Mouse (Mus musculus) hindbrain, embryonic 11.5 days (tissue): ENCODE measurements at regions not wholly inside any gene's neighbourhood (a gene's known extent, or its start where the extent isn't known, plus 50 kb on each side); places are given as distances from the start of the nearest gene placed in this dataset.
A peak's percentile ranks its signal among the peaks of the same experiment; 100 is the strongest.
"Not testable (repeated sequence)": the region's sequence is repeated elsewhere in the genome, so short reads cannot be mapped to it uniquely, and the experiment has no call there.

Source experiments
- ATAC-seq: fragments of 200-750 bp; cut with Nextera tagmentation; 2 replicates; pipeline ENCODE4 v1.8.0; 2017; ENCODE audit warnings: mild to moderate bottlenecking, moderate TSS enrichment, moderate library complexity; ENCODE audit not compliant: low FRiP score
- DNase-seq: peaks from one replicate; pipeline ENCODE4 v3.0.0-alpha.2; 2015; ENCODE audit warnings: low spot score
- H3K27ac ChIP-seq: fragments of 300-500 bp; sonication (generic); 2 replicates; pipeline ENCODE4 v1.5.1; 2014; ENCODE audit warnings: mild to moderate bottlenecking, low read depth, low read length
- H3K27me3 ChIP-seq: fragments of 300-500 bp; sonication (generic); 2 replicates; pipeline ENCODE4 v1.6.1; 2014; ENCODE audit warnings: mild to moderate bottlenecking, low read length, moderate library complexity, mixed read lengths; ENCODE audit not compliant: control insufficient read depth, insufficient read depth
- H3K36me3 ChIP-seq: fragments of 300-500 bp; sonication (generic); 2 replicates; pipeline ENCODE4 v1.6.1; 2014; ENCODE audit warnings: mild to moderate bottlenecking, low read length, moderate library complexity, mixed read lengths; ENCODE audit not compliant: control insufficient read depth, insufficient read depth
- H3K4me1 ChIP-seq: fragments of 300-500 bp; sonication (generic); replicated peaks from 2 replicates; pipeline ENCODE4 v1.6.1; 2014; ENCODE audit warnings: low read length, mixed read lengths; ENCODE audit not compliant: control insufficient read depth, insufficient read depth
- H3K4me2 ChIP-seq: fragments of 300-500 bp; sonication (generic); replicated peaks from 2 replicates; pipeline ENCODE4 v1.6.1; 2014; ENCODE audit warnings: mild to moderate bottlenecking, low read depth, low read length
- H3K4me3 ChIP-seq: fragments of 300-500 bp; sonication (generic); 2 replicates; pipeline ENCODE4 v1.5.1; 2014; ENCODE audit warnings: low read depth, low read length
- H3K9ac ChIP-seq: fragments of 300-500 bp; sonication (generic); 2 replicates; pipeline ENCODE4 v1.6.1; 2014; ENCODE audit warnings: low read depth, low read length
- H3K9me3 ChIP-seq: fragments of 300-500 bp; sonication (generic); 2 replicates; pipeline ENCODE4 v1.6.1; 2016; ENCODE audit warnings: low read length; ENCODE audit not compliant: control insufficient read depth
- WGBS: fragments of 180-500 bp; shearing (Covaris S2); extraction: QIAGEN DNeasy Blood & Tissue Kit; methylation state at CpG from one replicate; pipeline ENCODE4 v1.1.7; 2014; 5-methylcytosine and 5-hydroxymethylcytosine counted together

DNA sequence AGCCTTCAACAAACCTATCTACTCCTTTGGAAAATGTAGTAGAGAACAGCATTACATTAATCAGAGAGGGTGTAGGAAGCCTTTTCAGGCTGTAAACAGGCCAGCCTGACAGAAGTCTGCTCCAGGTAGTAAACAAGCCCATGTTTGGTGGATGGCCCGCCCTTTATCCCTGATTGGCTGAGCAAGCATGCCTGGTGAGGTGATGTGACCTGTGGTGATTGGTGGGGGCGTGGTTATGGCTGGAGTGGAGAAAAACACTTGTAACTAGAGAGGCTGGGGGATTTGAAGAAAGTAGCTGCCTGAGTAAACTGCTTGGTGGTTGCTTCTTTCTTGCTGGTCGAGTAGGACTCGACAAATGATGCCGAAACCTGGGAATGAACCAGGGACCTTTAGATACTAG is 621.3 kb upstream of the Dsel start:
- not testable (repeated sequence) for DNase-seq, H3K9ac ChIP-seq, H3K4me3 ChIP-seq, H3K4me1 ChIP-seq, ATAC-seq, H3K4me2 ChIP-seq, H3K36me3 ChIP-seq, H3K9me3 ChIP-seq, H3K27me3 ChIP-seq, H3K27ac ChIP-seq
- WGBS, result 82% methylated on average over 5 of the region's 5 CpGs

DNA sequence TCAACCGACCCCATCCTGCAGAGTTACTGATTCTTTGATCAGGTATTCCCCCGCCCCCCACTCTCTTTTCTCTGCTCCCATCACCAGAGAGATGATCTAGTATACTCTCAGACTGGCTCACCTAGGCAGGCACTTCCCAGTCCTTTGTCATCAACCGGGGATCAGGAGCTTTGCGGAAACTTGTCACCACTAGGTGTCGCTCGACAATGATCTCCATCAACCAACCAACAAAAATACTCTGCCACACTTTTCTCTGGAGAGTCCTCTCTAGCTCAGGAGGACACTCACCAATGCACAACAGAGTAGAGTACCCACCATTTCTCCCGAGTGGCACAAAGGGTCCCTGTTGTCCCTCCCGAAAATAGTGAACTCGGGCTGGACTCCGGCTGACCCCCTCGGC is 591.3 kb upstream of the Dsel start:
- ATAC-seq, result peak; percentile 55; the same call in 1 of the 2 replicates
- Histone ChIP-seq H3K9ac (no peak overlapping the region), H3K4me3 (no peak overlapping the region), H3K27ac (no peak overlapping the region), H3K9me3 (no peaks in the 10 kb centered on the region), H3K4me2 (no peak overlapping the region), H3K27me3 (no peaks in the 10 kb centered on the region), H3K4me1 (no peaks in the 10 kb centered on the region), H3K36me3 (no peaks in the 10 kb centered on the region)
- 41% methylated on average over 11 of the region's 11 CpGs for WGBS
- DNase-seq, result peak; percentile 80

DNA sequence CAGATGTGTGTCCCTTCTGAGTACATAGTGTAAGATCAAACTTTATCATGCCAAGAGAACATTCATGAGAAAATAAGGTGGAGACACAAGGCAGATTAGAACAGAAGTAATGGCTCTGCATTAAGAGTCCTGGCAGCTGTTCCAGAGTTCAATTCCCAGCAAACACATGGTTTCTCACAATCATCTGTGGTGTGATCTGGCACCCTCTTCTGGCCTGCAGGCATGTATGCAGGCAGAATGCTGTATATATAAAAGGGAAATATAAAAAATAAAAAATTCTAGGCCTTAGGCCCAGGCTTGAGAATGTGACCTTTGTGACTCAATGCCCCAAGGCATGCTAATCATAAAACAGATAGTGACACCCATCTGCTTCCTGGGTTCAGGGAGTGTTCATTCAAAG is 587.7 kb upstream of the Dsel start:
- Histone ChIP-seq H3K4me1 (no peaks in the 10 kb centered on the region), H3K4me2 (no peak overlapping the region), H3K27me3 (no peaks in the 10 kb centered on the region), H3K4me3 (no peak overlapping the region), H3K27ac (no peak overlapping the region), H3K9ac (no peak overlapping the region), H3K36me3 (no peaks in the 10 kb centered on the region), H3K9me3 (no peaks in the 10 kb centered on the region)
- DNase-seq (no peak), ATAC-seq (no peak)

- WGBS, result 21% methylated on average over 2 of the region's 2 CpGs
- H3K4me2 ChIP-seq, result no peak overlapping the region
- no peak overlapping the region for H3K9ac ChIP-seq
- peak; percentile 24 for DNase-seq
- peak; percentile 59; the same call in 1 of the 2 replicates for ATAC-seq
- no peaks in the 10 kb centered on the region for H3K9me3 ChIP-seq
- H3K36me3 ChIP-seq, result no peaks in the 10 kb centered on the region
- no peaks in the 10 kb centered on the region for H3K4me1 ChIP-seq
- no peak overlapping the region for H3K27ac ChIP-seq
- no peaks in the 10 kb centered on the region for H3K27me3 ChIP-seq
- no peak overlapping the region for H3K4me3 ChIP-seq
Measured at GRCm38 (mm10) chr1:112451622-112452021, 586.9 kb upstream of the Dsel start.

DNA sequence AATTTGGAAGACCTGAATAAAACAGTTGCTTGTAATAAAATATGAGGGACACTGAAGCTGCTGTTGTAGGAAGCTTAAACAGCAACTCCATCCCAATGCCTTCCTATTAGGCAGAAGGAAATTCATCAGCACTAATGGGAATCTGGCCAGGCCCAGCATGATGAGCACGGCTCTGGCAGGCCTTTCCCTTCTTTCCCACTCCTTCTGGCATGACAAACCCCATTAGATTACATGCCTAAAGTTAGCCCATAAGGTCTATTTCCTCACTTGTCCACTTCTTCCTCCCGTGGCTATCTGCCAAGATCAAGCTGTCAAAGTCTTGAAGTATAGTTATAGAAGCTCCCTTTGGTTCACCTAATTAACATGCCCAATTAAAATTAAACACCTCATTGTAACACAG is 574.4 kb upstream of the Dsel start:
- Histone ChIP-seq H3K4me2 (no peak overlapping the region), H3K36me3 (no peaks in the 10 kb centered on the region), H3K4me1 (no peaks in the 10 kb centered on the region), H3K27me3 (no peaks in the 10 kb centered on the region), H3K9ac (no peak overlapping the region), H3K4me3 (no peak overlapping the region), H3K27ac (no peak overlapping the region), H3K9me3 (no peaks in the 10 kb centered on the region)
- 72% methylated on average over 2 of the region's 2 CpGs for whole genome bisulfite sequencing
- DNase-seq (no peak), ATAC-seq (no peak)

DNA sequence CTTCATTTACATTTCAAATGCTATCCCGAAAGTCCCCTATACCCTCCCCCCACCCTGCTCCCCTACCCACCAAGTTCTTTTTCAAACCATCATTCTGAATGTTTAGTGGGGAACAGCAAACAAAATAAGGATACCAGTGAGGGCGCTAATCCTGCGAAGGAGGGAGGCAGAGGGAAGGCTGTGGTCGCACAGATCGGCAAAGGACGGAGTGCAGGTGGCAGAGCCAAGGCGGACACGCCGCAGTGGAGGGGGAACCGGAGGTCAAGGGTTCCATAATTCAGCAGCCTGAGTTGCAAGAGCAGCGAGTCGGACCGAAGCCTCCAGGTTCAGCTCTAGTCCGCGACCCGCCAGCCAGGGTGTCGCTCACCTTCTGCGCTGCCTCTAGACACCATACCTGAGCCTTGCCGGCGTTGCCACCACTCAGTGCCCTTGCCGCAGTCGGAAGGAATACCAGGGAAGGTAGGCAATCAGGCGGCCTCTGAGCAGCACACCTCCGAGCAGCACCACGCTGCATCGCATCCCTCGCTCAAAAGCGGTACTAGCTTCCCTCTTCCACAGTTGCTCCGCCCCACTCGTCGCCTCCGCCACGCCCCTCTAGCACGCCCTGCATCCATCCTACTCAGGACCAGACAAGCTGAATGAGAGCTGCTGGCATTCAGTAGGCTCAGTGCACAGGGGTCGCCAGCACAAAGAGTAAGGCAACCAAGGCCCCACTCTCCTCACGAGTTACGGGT is 551.8 kb upstream of the Dsel start:
- Histone ChIP-seq H3K4me1 (no peaks in the 10 kb centered on the region), H3K36me3 (no peaks in the 10 kb centered on the region), H3K4me3 (peak overlapping the region; percentile 53), H3K27ac (no peak overlapping the region), H3K9me3 (no peaks in the 10 kb centered on the region), H3K27me3 (no peaks in the 10 kb centered on the region), H3K9ac (peak overlapping the region; percentile 47), H3K4me2 (peak overlapping the region; percentile 86)
- 2% methylated on average over 37 of the region's 37 CpGs for WGBS
- ATAC-seq (peak; percentile 97), DNase-seq (peak; percentile 77)

DNA sequence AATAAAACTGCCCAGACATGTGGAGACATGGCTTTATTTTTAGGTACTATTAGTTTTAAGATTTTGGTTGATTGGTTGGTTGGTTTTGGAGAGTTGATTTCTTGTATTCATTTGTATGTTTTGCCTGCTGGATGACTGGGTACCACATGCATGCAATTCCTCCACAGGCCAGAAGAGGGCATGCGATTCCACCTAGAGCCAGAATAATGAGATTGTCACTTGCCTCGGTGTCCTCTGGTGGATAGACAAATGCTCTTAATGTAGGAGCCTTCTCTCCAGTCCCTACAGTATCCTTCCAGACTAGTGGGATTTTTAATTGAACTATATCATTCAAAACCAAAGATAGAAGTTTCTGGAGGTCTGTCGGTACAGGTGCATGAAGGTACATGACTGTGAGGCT is 524.1 kb upstream of the Dsel start:
- Histone ChIP-seq H3K9me3 (no peaks in the 10 kb centered on the region), H3K4me3 (no peak overlapping the region), H3K27me3 (no peaks in the 10 kb centered on the region), H3K27ac (no peak overlapping the region), H3K4me2 (no peak overlapping the region), H3K36me3 (no peaks in the 10 kb centered on the region), H3K9ac (no peak overlapping the region), H3K4me1 (no peaks in the 10 kb centered on the region)
- WGBS, result 39% methylated on average over 3 of the region's 3 CpGs
- DNase-seq (peak; percentile 70), ATAC-seq (peak; percentile 65)

DNA sequence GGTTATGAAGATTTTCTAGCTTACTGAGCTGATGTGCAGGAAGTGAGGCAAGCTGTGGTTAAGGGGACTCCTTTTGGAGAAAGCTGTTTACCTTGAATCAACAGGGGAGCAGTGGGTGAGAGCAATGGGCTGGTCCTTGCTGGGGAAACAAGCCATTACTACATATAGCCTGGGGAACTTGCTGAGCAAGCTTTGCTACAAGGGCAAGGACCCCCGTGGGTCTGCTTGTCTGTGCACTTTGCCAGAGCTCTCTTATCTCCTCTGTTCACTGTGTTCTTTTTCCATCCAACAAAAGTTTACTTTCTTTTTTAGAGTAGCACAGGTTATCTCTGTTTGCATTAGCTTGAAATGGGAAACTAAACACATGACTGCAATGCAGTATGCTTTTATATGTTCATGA is 519.3 kb upstream of the Dsel start:
- Histone ChIP-seq H3K4me1 (no peaks in the 10 kb centered on the region), H3K4me3 (no peak overlapping the region), H3K27me3 (no peaks in the 10 kb centered on the region), H3K9me3 (no peaks in the 10 kb centered on the region), H3K9ac (no peak overlapping the region), H3K27ac (no peak overlapping the region), H3K36me3 (no peaks in the 10 kb centered on the region), H3K4me2 (no peak overlapping the region)
- WGBS, result 57% methylated on average over 1 of the region's 1 CpGs
- DNase-seq (no peak), ATAC-seq (no peak)

- Histone ChIP-seq H3K4me3 (no peak overlapping the region), H3K36me3 (no peaks in the 10 kb centered on the region), H3K9ac (no peak overlapping the region), H3K27ac (no peak overlapping the region), H3K27me3 (no peaks in the 10 kb centered on the region), H3K4me2 (no peak overlapping the region), H3K9me3 (no peaks in the 10 kb centered on the region), H3K4me1 (no peaks in the 10 kb centered on the region)
- peak; percentile 82 for ATAC-seq
- DNase-seq, result peak; percentile 66
- 28% methylated on average over 2 of the region's 2 CpGs for WGBS
Measured at GRCm38 (mm10) chr1:112379651-112380264, 515.0 kb upstream of the Dsel start.
